Mouse (Mus musculus): ENCODE data around the gene Trhr2. TPM values are rescaled to one million over a fixed set of nuclear protein-coding genes. Genes with fewer than 3 reads are reported as not detected.

Gene Trhr2
- total RNA-seq, 2 experiments from 2014 or later = 8.0 to 9.2 TPM

GRCm38 (mm10) chr8:122357202-122357601 lies 3.3 kb downstream of the Trhr2 start:
- intact Hi-C loops (cut with DNase I) = no loop called here
- DNase-seq (ENCODE audit: low spot score in 2 of 2) = no peak

GRCm38 (mm10) chr8:122355642-122356606 lies 4.6 kb downstream of the Trhr2 start:
- peak; percentile 66 to 81 for DNase-seq (ENCODE audit: low spot score in 2 of 2)
- intact Hi-C loops (cut with DNase I) = no loop called here

DNA sequence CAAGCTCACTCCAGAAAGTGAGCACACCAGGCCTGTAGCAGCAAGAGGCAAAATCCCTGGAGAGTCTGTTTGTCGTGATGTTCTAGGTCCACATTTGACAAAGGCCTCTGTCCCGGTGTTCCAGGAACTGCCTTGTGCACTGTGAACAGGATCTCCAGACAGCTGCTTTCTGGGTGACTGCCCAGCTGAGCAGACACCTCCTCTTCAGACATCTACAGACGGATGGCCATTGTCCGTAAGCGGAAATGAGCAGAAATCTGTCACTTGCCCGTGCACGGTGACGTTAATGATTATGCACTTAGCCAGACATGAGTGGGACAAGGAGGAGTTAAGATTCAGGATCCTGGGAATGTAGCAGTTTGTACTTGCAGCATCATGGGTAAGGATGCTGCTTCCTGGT lies 6.4 kb downstream of the Trhr2 start:
- intact Hi-C loops (cut with DNase I) = no loop called here
- no peak for DNase-seq (ENCODE audit: low spot score in 2 of 2)

- DNase-seq (ENCODE audit: low spot score in 2 of 2) = no peak
- intact Hi-C loops (cut with DNase I) = no loop called here
Observed at GRCm38 (mm10) chr8:122350309-122351089, 10.0 kb downstream of the Trhr2 start.

DNA sequence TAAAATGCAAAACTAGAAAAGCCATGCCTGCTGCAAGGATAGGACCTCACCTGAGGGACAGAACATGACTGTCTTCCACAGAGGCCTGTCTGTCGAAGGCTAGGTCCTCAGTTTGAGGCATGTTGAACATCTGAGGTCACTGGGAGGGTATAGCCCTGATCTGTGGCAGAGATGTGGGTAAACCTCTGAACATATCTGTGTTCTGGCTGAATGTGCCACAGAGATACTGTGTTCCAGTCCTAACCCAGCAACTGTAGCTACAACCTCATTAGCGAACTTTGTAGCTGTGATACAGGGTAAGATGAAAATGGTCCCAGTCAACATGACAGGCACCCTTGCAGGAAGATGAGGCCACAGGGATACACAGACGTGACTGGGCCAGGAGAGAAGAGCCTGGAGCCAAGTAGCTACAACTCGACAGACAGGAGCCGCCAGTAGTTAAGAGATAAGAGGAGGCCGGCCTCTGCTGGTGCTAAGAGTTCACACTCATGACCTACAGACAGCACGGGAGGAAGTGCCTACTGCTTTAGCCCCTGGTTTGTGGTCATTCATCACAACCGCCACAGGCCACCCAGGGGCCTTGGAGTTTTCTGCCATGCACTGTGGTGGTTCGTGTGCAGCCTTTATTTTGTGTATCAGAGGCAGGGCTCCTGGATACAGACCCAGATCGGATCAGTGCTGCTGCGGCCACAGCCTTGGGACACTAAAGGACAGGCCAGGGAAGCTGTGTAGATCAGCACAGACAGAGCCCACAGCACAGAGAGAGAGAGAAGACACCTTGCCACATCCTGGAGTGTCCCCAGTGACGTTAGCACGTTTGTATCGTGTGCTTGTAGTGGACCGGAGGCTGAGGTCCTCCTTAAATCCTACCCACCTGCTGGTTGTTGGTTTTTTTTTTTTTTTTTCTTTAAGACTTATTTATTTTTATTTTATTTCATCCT lies 10.9 kb downstream of the Trhr2 start:
- no peak for DNase-seq (ENCODE audit: low spot score in 2 of 2)
- intact Hi-C loops (cut with DNase I) = no loop called here

DNA sequence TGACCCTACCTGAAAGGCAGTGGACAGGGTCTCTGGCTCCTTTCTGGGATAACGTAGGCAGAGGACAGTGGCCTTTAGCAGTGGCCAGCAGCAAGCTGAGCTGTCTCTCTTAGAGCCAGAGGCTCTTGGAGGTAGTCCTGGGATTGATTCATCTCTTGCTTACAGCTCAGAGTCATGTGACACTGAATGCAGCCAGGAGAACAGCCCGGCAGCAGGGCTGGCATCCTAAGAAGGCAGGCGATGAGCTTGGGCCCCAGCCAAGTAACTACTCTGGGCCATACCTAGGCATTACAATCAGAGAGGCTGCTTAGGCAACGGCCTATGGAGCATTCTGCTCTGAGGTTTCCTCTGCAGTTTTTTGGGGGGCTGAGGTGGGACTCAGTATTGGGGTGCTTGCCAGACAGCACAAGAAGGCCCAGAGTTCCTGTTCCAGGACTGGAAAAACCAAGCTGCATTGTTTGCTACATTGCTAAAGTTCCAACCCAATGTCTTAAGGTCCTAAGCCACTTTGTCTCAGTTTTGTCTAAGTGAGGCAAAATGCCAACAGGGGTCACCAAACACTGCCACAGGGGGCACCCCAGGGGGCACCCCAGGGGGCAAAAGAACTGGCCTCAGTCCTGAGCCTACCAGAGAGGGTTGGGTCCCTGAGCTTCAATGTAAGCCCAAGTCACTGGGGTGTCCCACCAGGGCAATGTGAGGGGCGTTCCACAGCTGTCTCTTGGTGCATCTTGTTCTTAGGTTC lies 12.6 kb downstream of the Trhr2 start:
- intact Hi-C loops (cut with DNase I) = no loop called here
- peak; percentile 66 to 68 for DNase-seq (ENCODE audit: low spot score in 2 of 2)

- DNase-seq (ENCODE audit: low spot score in 2 of 2) = no peak
- intact Hi-C loops (cut with DNase I) = no loop called here
Observed at GRCm38 (mm10) chr8:122345181-122346095, 15.1 kb downstream of the Trhr2 start.

GRCm38 (mm10) chr8:122344219-122344618 lies 16.3 kb downstream of the Trhr2 start:
- no peak for DNase-seq (ENCODE audit: low spot score in 2 of 2)
- intact Hi-C loops (cut with DNase I) = no loop called here

GRCm38 (mm10) chr8:122343758-122344157 lies 16.8 kb downstream of the Trhr2 start:
- DNase-seq (ENCODE audit: low spot score in 2 of 2) = peak in 1 of 2 experiments; percentile 40
- intact Hi-C loops (cut with DNase I) = loop anchor here (2.0 kb wide), 1 partner anchor 25 kb away; no protein-coding TSS in a partner anchor

DNA sequence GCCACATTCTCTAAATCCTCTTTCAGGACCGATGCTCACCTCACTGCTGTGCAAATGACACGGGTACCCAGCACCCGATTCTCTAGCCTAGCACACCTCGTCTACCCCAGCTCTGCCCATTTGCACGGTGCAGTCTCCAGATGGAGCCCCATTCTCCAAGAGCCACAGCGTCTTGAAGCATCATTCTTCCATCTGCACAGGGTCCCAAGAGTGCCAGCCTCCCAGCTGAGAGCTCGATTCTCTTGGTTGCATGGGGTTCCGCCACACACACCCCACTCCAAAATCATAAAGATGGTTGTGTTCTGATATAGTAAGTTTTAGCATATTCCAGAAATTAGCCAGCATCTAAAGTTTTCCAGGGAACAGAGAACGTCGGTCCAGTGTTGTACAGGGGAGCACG lies 17.2 kb downstream of the Trhr2 start:
- DNase-seq (ENCODE audit: low spot score in 2 of 2) = no peak
- intact Hi-C loops (cut with DNase I) = loop anchor here (2.0 kb wide), 1 partner anchor 25 kb away; no protein-coding TSS in a partner anchor

DNA sequence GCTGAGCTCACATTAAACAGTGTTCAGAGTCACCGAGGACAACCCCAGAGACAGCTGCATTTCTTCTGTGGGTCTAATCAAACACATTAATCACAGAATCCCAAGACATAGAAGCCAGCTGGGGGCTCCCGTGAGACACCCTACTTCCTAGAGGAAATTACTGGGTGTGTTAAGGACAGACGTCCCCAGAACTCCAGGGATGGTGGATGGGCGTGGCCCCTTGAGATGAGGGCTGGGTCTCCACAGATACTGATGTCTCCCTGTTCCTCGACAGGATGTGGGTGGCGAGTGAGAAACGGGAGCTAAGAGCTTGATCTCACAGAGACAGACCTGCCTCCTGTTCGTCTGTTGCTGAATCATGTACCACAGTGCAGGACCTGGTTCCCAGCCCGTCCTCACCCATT lies 17.7 kb downstream of the Trhr2 start:
- peak; percentile 47 to 61 for DNase-seq (ENCODE audit: low spot score in 2 of 2)
- intact Hi-C loops (cut with DNase I) = loop anchor here (2.0 kb wide), 1 partner anchor 26 kb away; no protein-coding TSS in a partner anchor

DNA sequence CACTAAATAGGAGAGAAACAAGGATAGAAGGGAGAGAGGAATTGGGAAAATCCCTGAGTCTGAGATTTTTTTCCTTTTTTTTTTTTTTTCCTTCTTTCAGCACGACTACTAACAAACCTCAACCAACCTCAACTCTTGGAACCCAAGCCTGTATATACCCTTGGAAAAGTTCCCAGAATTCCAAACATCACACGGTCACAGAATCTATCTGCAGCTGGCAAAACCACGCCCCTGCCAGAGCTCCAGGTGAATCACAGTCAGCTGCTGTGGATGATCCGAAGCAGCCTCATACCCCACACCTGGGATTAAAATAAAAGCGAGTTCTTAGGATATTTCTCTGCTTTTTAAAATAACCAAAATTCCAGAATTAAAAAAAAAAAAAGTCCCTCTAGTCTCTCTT lies 18.2 kb downstream of the Trhr2 start:
- intact Hi-C loops (cut with DNase I) = loop anchor here (2.0 kb wide), 1 partner anchor 26 kb away; no protein-coding TSS in a partner anchor

GRCm38 (mm10) chr8:122341790-122342189 lies 18.8 kb downstream of the Trhr2 start:
- intact Hi-C loops (cut with DNase I) = loop anchor here (2.0 kb wide), 1 partner anchor 27 kb away; no protein-coding TSS in a partner anchor
- DNase-seq (ENCODE audit: low spot score in 2 of 2) = no peak

More for the DNA sequence above, 18.2 kb downstream of the Trhr2 start:
- DNase-seq (ENCODE audit: low spot score in 2 of 2) = no peak

DNA sequence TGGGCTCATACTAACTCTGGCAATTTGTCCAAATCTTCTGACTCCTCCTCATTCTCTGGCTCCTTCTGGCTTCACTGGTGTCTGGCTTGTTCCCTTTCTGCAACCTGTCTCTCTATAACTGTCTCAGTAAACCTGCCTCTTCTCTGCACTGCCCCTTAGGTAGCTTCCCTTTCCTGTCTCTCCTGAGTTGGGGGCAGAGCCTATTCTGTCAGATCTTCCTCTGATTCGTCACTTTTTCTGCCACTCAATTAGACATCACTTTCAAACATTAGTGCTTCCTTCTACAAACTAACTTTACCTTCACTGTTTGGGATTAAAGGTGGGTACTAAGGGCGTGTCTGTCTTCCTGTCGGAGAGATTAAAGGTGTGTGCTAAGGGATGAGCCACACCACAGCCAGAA lies 19.8 kb downstream of the Trhr2 start:
- intact Hi-C loops (cut with DNase I) = no loop called here

GRCm38 (mm10) chr8:122338852-122339251 lies 21.7 kb downstream of the Trhr2 start:
- DNase-seq (ENCODE audit: low spot score in 2 of 2) = no peak
- intact Hi-C loops (cut with DNase I) = no loop called here

More for the DNA sequence above, 19.8 kb downstream of the Trhr2 start:
- DNase-seq (ENCODE audit: low spot score in 2 of 2) = no peak

- peak; percentile 55 to 78 for DNase-seq (ENCODE audit: low spot score in 2 of 2)
- intact Hi-C loops (cut with DNase I) = no loop called here
Observed at GRCm38 (mm10) chr8:122336251-122336910, 24.2 kb downstream of the Trhr2 start.
